Mouse (Mus musculus): ENCODE measurements around the gene Gm20809. TPM values are rescaled to one million over a fixed set of nuclear protein-coding genes. Genes with fewer than 3 reads are reported as not detected.
"Not testable (repeated sequence)": the region's sequence is repeated elsewhere in the genome, so short reads cannot be mapped to it uniquely, and the experiment has no call there.

Gm20809 gene
- total RNA-seq (2021): not detected
- long read RNA-seq, experiment 1: 0 reads
- long read RNA-seq, experiment 2: 0 reads

- not testable (repeated sequence) for H3K4me3 ChIP-seq; H3K27ac ChIP-seq; DNase-seq (ENCODE audit: low spot score in 2 of 2)
Observed at GRCm38 (mm10) chrY:24454757-24455156, at the start of gene Gm20809. Gene Gm20809 (plus strand): TSS chrY:24455057.
